Mouse (Mus musculus): Measurements from ENCODE around the gene Cdkn1b. TPM values are rescaled to one million over a fixed set of nuclear protein-coding genes. Genes with fewer than 3 reads are reported as not detected.

The Cdkn1b gene
- total and polyA plus RNA-seq, 3 experiments, result 15.0 to 42.0 (median 35.9) TPM

- H3K9ac ChIP-seq (ENCODE audit: low read depth, low read length), result no peak overlapping the region
- intact Hi-C loops (cut with DNase I), result no loop called here
- no peaks in the 10 kb centered on the region for H3K27me3 ChIP-seq (ENCODE audit: control insufficient read depth, insufficient read depth, low read length)
- no peak for DNase-seq
- 52% methylated on average over 5 of the region's 5 CpGs for WGBS
- no peak overlapping the region for H3K27ac ChIP-seq
- H3K4me1 ChIP-seq (ENCODE audit: control insufficient read depth, insufficient read depth, low read length), result no peaks in the 10 kb centered on the region
- no peaks in the 10 kb centered on the region for H3K79me2 ChIP-seq (replicated peaks; ENCODE audit: control insufficient read depth, insufficient read depth, low read length)
- no peaks in the 10 kb centered on the region for H3K36me3 ChIP-seq (ENCODE audit: control insufficient read depth, insufficient read depth, low read length)
- H3K4me3 ChIP-seq, result no peak overlapping the region
- TF ChIP-seq POLR2A (IDR thresholded peaks at IDR 0.05; ENCODE audit: insufficient read depth, low read depth, low read length), result no peak
- no peak for TF ChIP-seq CTCF (IDR thresholded peaks at IDR 0.05)
These were observed 33.2 kb upstream of the Cdkn1b start for GRCm38 (mm10) chr6:134887008-134887407.

- H3K4me1 ChIP-seq (ENCODE audit: control insufficient read depth, insufficient read depth, low read length), result no peaks in the 10 kb centered on the region
- H3K4me3 ChIP-seq, result no peak overlapping the region
- H3K36me3 ChIP-seq (ENCODE audit: control insufficient read depth, insufficient read depth, low read length), result no peaks in the 10 kb centered on the region
- no peaks in the 10 kb centered on the region for H3K79me2 ChIP-seq (replicated peaks; ENCODE audit: control insufficient read depth, insufficient read depth, low read length)
- TF ChIP-seq CTCF (IDR thresholded peaks at IDR 0.05), result no peak
- no peak for TF ChIP-seq EP300 (IDR thresholded peaks at IDR 0.05; ENCODE audit: insufficient read depth, low read depth, low read length)
- TF ChIP-seq POLR2A (IDR thresholded peaks at IDR 0.05; ENCODE audit: insufficient read depth, low read depth, low read length), result no peak
- intact Hi-C loops (cut with DNase I), result no loop called here
- no peak overlapping the region for H3K27ac ChIP-seq
- 18% methylated on average over 10 of the region's 10 CpGs for WGBS
- H3K27me3 ChIP-seq (ENCODE audit: control insufficient read depth, insufficient read depth, low read length), result no peaks in the 10 kb centered on the region
- DNase-seq, result no peak
- H3K9ac ChIP-seq (ENCODE audit: low read depth, low read length), result no peak overlapping the region
These were observed 32.3 kb upstream of the Cdkn1b start for GRCm38 (mm10) chr6:134887711-134888449.

GRCm38 (mm10) chr6:134888563-134889017 is 31.6 kb upstream of the Cdkn1b start:
- DNase-seq, result no peak

GRCm38 (mm10) chr6:134889763-134890162 is 30.4 kb upstream of the Cdkn1b start:
- no peak overlapping the region for H3K27ac ChIP-seq
- no peaks in the 10 kb centered on the region for H3K4me1 ChIP-seq (ENCODE audit: control insufficient read depth, insufficient read depth, low read length)
- TF ChIP-seq EP300 (IDR thresholded peaks at IDR 0.05; ENCODE audit: insufficient read depth, low read depth, low read length) (no peak), CTCF (IDR thresholded peaks at IDR 0.05) (no peak), POLR2A (IDR thresholded peaks at IDR 0.05; ENCODE audit: insufficient read depth, low read depth, low read length) (no peak)
- H3K36me3 ChIP-seq (ENCODE audit: control insufficient read depth, insufficient read depth, low read length), result no peaks in the 10 kb centered on the region
- H3K27me3 ChIP-seq (ENCODE audit: control insufficient read depth, insufficient read depth, low read length), result no peaks in the 10 kb centered on the region
- no peaks in the 10 kb centered on the region for H3K79me2 ChIP-seq (replicated peaks; ENCODE audit: control insufficient read depth, insufficient read depth, low read length)
- H3K4me3 ChIP-seq, result no peak overlapping the region
- 67% methylated on average over 1 of the region's 1 CpGs for WGBS
- intact Hi-C loops (cut with DNase I), result no loop called here
- H3K9ac ChIP-seq (ENCODE audit: low read depth, low read length), result no peak overlapping the region
- no peak for DNase-seq

More at GRCm38 (mm10) chr6:134888563-134889017, 31.6 kb upstream of the Cdkn1b start:
- no peaks in the 10 kb centered on the region for H3K36me3 ChIP-seq (ENCODE audit: control insufficient read depth, insufficient read depth, low read length)
- no peaks in the 10 kb centered on the region for H3K4me1 ChIP-seq (ENCODE audit: control insufficient read depth, insufficient read depth, low read length)
- H3K27ac ChIP-seq, result no peak overlapping the region
- intact Hi-C loops (cut with DNase I), result no loop called here
- WGBS, result 18% methylated on average over 4 of the region's 4 CpGs
- TF ChIP-seq CTCF (IDR thresholded peaks at IDR 0.05), result no peak
- no peak for TF ChIP-seq POLR2A (IDR thresholded peaks at IDR 0.05; ENCODE audit: insufficient read depth, low read depth, low read length)
- no peak for TF ChIP-seq EP300 (IDR thresholded peaks at IDR 0.05; ENCODE audit: insufficient read depth, low read depth, low read length)
- no peaks in the 10 kb centered on the region for H3K27me3 ChIP-seq (ENCODE audit: control insufficient read depth, insufficient read depth, low read length)
- H3K79me2 ChIP-seq (replicated peaks; ENCODE audit: control insufficient read depth, insufficient read depth, low read length), result no peaks in the 10 kb centered on the region
- H3K4me3 ChIP-seq, result no peak overlapping the region
- no peak overlapping the region for H3K9ac ChIP-seq (ENCODE audit: low read depth, low read length)

- H3K27me3 ChIP-seq (ENCODE audit: control insufficient read depth, insufficient read depth, low read length), result no peaks in the 10 kb centered on the region
- H3K9ac ChIP-seq (ENCODE audit: low read depth, low read length), result no peak overlapping the region
- DNase-seq, result no peak
- intact Hi-C loops (cut with DNase I), result no loop called here
- no peak for TF ChIP-seq POLR2A (IDR thresholded peaks at IDR 0.05; ENCODE audit: insufficient read depth, low read depth, low read length)
- no peak for TF ChIP-seq EP300 (IDR thresholded peaks at IDR 0.05; ENCODE audit: insufficient read depth, low read depth, low read length)
- TF ChIP-seq CTCF (IDR thresholded peaks at IDR 0.05), result no peak
- no peak overlapping the region for H3K4me3 ChIP-seq
- H3K4me1 ChIP-seq (ENCODE audit: control insufficient read depth, insufficient read depth, low read length), result no peaks in the 10 kb centered on the region
- H3K27ac ChIP-seq, result no peak overlapping the region
- H3K79me2 ChIP-seq (replicated peaks; ENCODE audit: control insufficient read depth, insufficient read depth, low read length), result no peaks in the 10 kb centered on the region
- no peaks in the 10 kb centered on the region for H3K36me3 ChIP-seq (ENCODE audit: control insufficient read depth, insufficient read depth, low read length)
- 83% methylated on average over 7 of the region's 7 CpGs for WGBS
These were observed 29.8 kb upstream of the Cdkn1b start for GRCm38 (mm10) chr6:134890436-134890835.

All from heart, adult 2 months (tissue).